Mouse (Mus musculus): Measurements from ENCODE around the gene Syngr2. TPM values are rescaled to one million over a fixed set of nuclear protein-coding genes. Genes with fewer than 3 reads are reported as not detected.

Gene Syngr2
- polyA plus RNA-seq, 1 experiment, result 7.2 TPM

DNA sequence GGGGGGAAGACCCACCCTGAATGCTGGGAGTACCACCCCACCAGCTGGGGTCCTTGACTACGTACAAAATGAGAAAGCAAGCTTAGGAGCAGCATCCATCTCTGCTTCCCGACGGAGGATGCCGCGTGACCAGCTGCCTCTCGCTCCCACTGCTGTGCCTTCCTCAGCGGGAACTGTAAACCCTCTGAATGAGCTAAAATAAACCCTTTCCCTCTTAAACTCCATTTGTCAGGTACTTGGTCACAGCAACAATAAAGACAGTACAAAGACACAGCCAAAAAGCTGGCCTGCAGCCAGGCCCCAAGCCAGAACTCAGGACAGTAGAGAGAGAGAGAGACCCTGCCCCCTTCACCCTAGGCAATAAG lies 39.8 kb upstream of the Syngr2 start:
- Histone ChIP-seq H3K36me3 (ENCODE audit: control insufficient read depth) (peaks cover 100% of the 10 kb centered on the region), H3K27me3 (ENCODE audit: control insufficient read depth) (no peaks in the 10 kb centered on the region), H3K4me3 (replicated peaks) (no peak overlapping the region), H3K4me1 (ENCODE audit: control insufficient read depth) (peaks cover 30% of the 10 kb centered on the region), H3K9me3 (ENCODE audit: control insufficient read depth, low read length) (no peaks in the 10 kb centered on the region)
- TF ChIP-seq GATA1 (IDR thresholded peaks at IDR 0.05; ENCODE audit: low read length), result no peak
- no peak for TF ChIP-seq TAL1 (IDR thresholded peaks at IDR 0.05; ENCODE audit: low read length)

DNA sequence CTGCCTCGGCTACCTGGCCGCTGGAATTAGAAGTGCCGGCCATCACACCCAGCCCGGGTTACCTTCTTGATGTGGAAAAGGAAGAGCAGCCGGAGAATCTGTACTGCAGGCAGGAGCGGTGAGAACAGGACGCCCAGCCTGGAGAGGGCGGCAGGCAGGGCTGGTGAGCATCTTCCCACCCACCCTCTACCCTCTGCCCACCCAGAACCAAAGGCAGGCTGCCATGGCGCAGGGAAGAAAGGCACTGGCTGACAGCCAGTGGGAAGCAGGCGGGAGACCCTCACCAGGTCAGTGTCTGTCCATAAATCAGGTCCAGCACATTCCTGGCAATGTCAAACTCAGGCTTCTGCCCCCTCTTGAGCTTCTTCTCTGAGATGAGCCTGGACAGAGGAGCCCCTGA lies 39.1 kb upstream of the Syngr2 start:
- Histone ChIP-seq H3K4me3 (replicated peaks) (no peak overlapping the region), H3K4me1 (ENCODE audit: control insufficient read depth) (peaks cover 27% of the 10 kb centered on the region), H3K9me3 (ENCODE audit: control insufficient read depth, low read length) (no peaks in the 10 kb centered on the region), H3K36me3 (ENCODE audit: control insufficient read depth) (peaks cover 100% of the 10 kb centered on the region), H3K27me3 (ENCODE audit: control insufficient read depth) (no peaks in the 10 kb centered on the region)
- TF ChIP-seq GATA1 (IDR thresholded peaks at IDR 0.05; ENCODE audit: low read length) (no peak), TAL1 (IDR thresholded peaks at IDR 0.05; ENCODE audit: low read length) (no peak)

DNA sequence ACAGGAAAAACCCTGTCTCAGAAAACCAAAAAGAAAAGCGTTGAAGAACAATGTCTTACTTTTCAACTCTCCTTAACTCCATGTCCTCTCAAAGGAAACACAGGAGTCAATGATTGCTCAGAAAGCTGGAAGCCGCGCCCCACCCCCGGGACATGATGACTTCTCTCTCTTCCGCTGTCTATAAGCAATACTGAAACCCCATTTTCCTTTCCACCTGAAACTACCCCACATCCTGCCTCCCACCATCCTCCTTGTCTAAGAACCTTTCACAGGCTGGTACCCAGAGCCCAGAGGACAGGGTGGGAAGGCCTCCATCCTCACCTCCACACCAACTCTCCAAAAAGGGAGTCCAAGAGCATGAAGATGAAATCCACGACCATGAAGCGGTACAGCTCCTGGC lies 37.1 kb upstream of the Syngr2 start:
- Histone ChIP-seq H3K4me1 (ENCODE audit: control insufficient read depth) (peaks cover 43% of the 10 kb centered on the region), H3K4me3 (replicated peaks) (no peak overlapping the region), H3K9me3 (ENCODE audit: control insufficient read depth, low read length) (no peaks in the 10 kb centered on the region), H3K27me3 (ENCODE audit: control insufficient read depth) (no peaks in the 10 kb centered on the region), H3K36me3 (ENCODE audit: control insufficient read depth) (peaks cover 100% of the 10 kb centered on the region)
- no peak for TF ChIP-seq TAL1 (IDR thresholded peaks at IDR 0.05; ENCODE audit: low read length)
- no peak for TF ChIP-seq GATA1 (IDR thresholded peaks at IDR 0.05; ENCODE audit: low read length)

GRCm38 (mm10) chr11:117774925-117775324 lies 34.5 kb upstream of the Syngr2 start:
- H3K9me3 ChIP-seq (ENCODE audit: control insufficient read depth, low read length), result no peaks in the 10 kb centered on the region
- no peak for TF ChIP-seq TAL1 (IDR thresholded peaks at IDR 0.05; ENCODE audit: low read length)
- TF ChIP-seq GATA1 (IDR thresholded peaks at IDR 0.05; ENCODE audit: low read length), result no peak
- H3K4me3 ChIP-seq (replicated peaks), result no peak overlapping the region
- H3K4me1 ChIP-seq (ENCODE audit: control insufficient read depth), result peaks cover 53% of the 10 kb centered on the region
- peaks cover 99% of the 10 kb centered on the region for H3K36me3 ChIP-seq (ENCODE audit: control insufficient read depth)
- no peaks in the 10 kb centered on the region for H3K27me3 ChIP-seq (ENCODE audit: control insufficient read depth)

DNA sequence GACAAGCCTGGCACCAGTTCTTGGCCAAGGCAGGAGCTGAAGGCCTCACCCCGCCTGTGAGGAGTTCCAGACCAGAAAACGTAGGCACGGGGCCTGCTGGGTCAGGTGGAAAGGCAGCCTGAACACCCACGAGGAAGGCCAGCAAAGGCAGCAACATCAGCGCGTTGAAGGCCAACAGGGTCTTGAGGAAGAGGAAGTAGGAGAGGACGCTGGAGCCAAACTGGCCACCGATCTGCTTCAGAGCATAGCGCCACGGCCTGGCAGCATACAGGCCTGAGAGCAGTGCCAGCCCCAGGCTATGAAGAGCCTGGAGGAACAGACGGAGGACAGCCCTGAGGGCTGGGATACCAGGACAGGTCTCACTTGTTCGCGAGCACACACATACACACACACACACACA lies 33.9 kb upstream of the Syngr2 start:
- H3K4me3 ChIP-seq (replicated peaks), result no peak overlapping the region
- H3K27me3 ChIP-seq (ENCODE audit: control insufficient read depth), result no peaks in the 10 kb centered on the region
- no peak for TF ChIP-seq TAL1 (IDR thresholded peaks at IDR 0.05; ENCODE audit: low read length)
- TF ChIP-seq GATA1 (IDR thresholded peaks at IDR 0.05; ENCODE audit: low read length), result no peak
- H3K36me3 ChIP-seq (ENCODE audit: control insufficient read depth), result peaks cover 93% of the 10 kb centered on the region
- peaks cover 56% of the 10 kb centered on the region for H3K4me1 ChIP-seq (ENCODE audit: control insufficient read depth)
- no peaks in the 10 kb centered on the region for H3K9me3 ChIP-seq (ENCODE audit: control insufficient read depth, low read length)

- Histone ChIP-seq H3K27me3 (ENCODE audit: control insufficient read depth) (no peaks in the 10 kb centered on the region), H3K9me3 (ENCODE audit: control insufficient read depth, low read length) (no peaks in the 10 kb centered on the region), H3K36me3 (ENCODE audit: control insufficient read depth) (peaks cover 86% of the 10 kb centered on the region), H3K4me1 (ENCODE audit: control insufficient read depth) (peaks cover 63% of the 10 kb centered on the region), H3K4me3 (replicated peaks) (no peak overlapping the region)
- TF ChIP-seq GATA1 (IDR thresholded peaks at IDR 0.05; ENCODE audit: low read length), result no peak
- TF ChIP-seq TAL1 (IDR thresholded peaks at IDR 0.05; ENCODE audit: low read length), result no peak
Measured at GRCm38 (mm10) chr11:117776085-117776792, 33.2 kb upstream of the Syngr2 start.

- no peaks in the 10 kb centered on the region for H3K27me3 ChIP-seq (ENCODE audit: control insufficient read depth)
- H3K36me3 ChIP-seq (ENCODE audit: control insufficient read depth), result peaks cover 77% of the 10 kb centered on the region
- peak overlapping the region; percentile 79 for H3K4me3 ChIP-seq (replicated peaks)
- no peak for TF ChIP-seq GATA1 (IDR thresholded peaks at IDR 0.05; ENCODE audit: low read length)
- no peak for TF ChIP-seq TAL1 (IDR thresholded peaks at IDR 0.05; ENCODE audit: low read length)
- no peaks in the 10 kb centered on the region for H3K9me3 ChIP-seq (ENCODE audit: control insufficient read depth, low read length)
- peaks cover 71% of the 10 kb centered on the region for H3K4me1 ChIP-seq (ENCODE audit: control insufficient read depth)
Measured at GRCm38 (mm10) chr11:117777111-117777510, 32.4 kb upstream of the Syngr2 start.

DNA sequence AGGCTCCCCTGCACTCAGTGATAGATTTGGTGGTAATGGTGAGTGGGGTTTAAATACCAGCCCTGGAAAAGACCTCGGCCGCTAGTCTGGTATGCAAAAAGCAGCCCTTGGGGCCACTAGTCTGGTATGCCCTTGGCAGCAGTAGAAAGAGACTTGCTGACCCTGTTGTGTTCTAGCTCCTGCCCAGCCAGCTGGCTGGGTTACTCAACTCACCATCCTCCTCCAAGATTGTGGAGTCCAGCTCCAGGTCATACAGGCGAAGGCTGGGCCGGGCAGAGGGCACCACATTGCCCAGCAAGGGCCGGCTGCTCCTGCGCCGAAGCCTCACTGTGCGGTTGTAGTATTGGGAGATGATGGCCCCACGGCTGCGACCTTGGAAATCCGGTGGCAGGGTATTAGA lies 31.4 kb upstream of the Syngr2 start:
- Histone ChIP-seq H3K4me3 (replicated peaks) (peak overlapping the region; percentile 79), H3K27me3 (ENCODE audit: control insufficient read depth) (no peaks in the 10 kb centered on the region; the same call in 1 of the 2 replicates), H3K9me3 (ENCODE audit: control insufficient read depth, low read length) (no peaks in the 10 kb centered on the region), H3K36me3 (ENCODE audit: control insufficient read depth) (peaks cover 71% of the 10 kb centered on the region), H3K4me1 (ENCODE audit: control insufficient read depth) (peaks cover 74% of the 10 kb centered on the region)
- no peak for TF ChIP-seq GATA1 (IDR thresholded peaks at IDR 0.05; ENCODE audit: low read length)
- no peak for TF ChIP-seq TAL1 (IDR thresholded peaks at IDR 0.05; ENCODE audit: low read length)

- Histone ChIP-seq H3K9me3 (ENCODE audit: control insufficient read depth, low read length) (no peaks in the 10 kb centered on the region), H3K36me3 (ENCODE audit: control insufficient read depth) (peaks cover 70% of the 10 kb centered on the region), H3K27me3 (ENCODE audit: control insufficient read depth) (no peaks in the 10 kb centered on the region; the same call in 1 of the 2 replicates), H3K4me3 (replicated peaks) (peak overlapping the region; percentile 79), H3K4me1 (ENCODE audit: control insufficient read depth) (peaks cover 78% of the 10 kb centered on the region)
- TF ChIP-seq TAL1 (IDR thresholded peaks at IDR 0.05; ENCODE audit: low read length) (no peak), GATA1 (IDR thresholded peaks at IDR 0.05; ENCODE audit: low read length) (no peak)
Measured at GRCm38 (mm10) chr11:117778851-117779433, 30.5 kb upstream of the Syngr2 start.
